Mouse (Mus musculus) effector memory CD4-positive, alpha-beta T cell, adult 7 months (primary cell): ENCODE data around the gene Zfp593. TPM values are rescaled to one million over a fixed set of nuclear protein-coding genes. Genes with fewer than 3 reads are reported as not detected.

Experiments used
- polyA plus RNA-seq: library from polyadenylated mRNA; unstranded; fragments of 100-300 nt; shearing (Covaris generic); gene quantifications from one replicate; pipeline ENCODE4 v1.2.1, GENCODE M21; 2017

Gene Zfp593
- polyA plus RNA-seq: 27.2 TPM

DNA sequence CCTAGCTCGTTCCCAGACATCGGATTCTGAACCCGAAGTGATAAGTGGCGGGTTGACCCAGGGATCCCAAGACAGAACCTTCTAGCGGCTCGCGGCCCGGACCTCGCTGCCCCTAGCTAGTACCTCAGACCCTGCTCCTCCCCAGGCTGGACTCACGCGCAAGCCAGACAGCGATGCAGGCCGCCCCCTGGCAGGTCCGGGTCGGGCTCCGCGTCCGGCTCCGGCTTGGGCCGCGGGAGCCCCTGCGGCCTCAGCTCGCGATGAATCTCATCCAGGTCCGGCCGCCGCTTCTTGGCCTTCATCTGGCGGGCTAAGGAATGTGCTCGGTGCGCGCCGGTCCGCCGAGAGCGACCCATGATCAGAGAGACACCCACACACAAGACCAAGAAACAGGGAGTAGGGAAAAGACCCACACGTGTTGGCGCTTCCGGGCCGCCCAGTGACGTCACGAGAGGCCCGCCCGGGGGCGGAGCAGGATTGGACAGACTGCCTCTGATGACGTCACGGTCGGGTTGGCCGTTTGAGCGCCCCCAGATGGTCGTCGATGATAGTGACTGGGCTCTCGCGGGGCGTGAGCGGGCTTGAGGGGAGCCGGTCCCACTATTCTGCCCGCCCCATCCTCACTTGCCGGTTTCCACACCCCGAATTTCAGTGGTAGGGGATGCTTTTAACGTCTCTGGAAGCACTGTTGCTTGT, at the start of gene Zfp593:
Gene Zfp593, minus strand, starts transcription at position 445 of the 696 bp plus-strand sequence.

DNA sequence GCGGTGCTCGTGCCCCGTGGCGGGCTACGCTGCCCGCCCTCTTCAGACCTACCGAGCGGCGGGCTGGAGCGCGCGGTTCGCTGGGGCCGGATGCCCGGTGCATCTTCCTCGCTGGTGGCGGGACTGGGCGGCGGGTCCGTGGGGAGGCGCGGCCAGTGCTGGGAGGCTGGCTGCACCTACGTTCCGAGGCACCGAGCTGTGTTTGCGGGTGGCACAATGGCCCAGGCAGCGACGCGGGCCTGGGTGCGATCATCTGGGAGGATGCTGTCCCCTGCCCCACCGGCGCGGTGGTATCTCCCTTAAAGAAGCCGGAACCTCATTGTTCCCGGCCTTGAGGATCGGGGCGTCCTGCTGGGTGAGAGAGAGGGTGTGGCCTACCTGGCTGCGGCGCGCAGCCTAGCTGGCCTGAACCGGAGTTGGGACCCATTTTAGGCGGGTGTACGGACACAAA, 42.2 kb upstream of the Zfp593 start, which contains the start of gene Pdik1l:
Gene Pdik1l, minus strand, starts transcription at position 321 of the 451 bp plus-strand sequence.

DNA sequence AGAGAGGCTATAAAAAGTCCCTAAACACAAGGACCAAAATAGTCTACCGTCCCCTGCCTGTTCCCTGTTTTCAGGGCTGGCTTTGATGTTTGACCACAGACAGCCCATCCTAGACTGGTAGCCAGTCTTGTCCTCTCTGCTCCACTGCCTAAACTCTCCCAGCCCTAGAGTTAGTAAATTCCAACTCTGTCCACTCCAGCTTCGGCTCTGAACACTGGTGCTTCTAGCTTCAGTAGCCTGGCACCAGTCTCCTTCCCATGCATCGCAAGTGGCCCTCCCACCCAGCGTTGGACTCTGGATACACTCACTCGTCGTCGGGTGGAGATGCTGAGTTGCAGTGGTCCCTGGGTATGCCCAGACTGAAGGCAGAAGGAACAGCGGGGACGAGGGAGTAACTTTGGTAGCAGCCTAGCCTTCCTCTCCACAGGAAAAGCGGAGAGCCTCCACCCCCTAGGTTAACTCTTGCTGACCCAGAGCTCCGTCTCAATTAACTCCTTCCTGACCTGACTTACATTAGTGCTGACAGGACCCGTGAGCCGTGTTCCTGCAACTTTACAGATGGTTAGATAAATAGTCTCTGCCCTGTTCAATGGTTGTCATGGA, 8.4 kb upstream of the Zfp593 start, which contains the start of gene Grrp1:
Gene Grrp1, minus strand, starts transcription at position 385 of the 603 bp plus-strand sequence.

DNA sequence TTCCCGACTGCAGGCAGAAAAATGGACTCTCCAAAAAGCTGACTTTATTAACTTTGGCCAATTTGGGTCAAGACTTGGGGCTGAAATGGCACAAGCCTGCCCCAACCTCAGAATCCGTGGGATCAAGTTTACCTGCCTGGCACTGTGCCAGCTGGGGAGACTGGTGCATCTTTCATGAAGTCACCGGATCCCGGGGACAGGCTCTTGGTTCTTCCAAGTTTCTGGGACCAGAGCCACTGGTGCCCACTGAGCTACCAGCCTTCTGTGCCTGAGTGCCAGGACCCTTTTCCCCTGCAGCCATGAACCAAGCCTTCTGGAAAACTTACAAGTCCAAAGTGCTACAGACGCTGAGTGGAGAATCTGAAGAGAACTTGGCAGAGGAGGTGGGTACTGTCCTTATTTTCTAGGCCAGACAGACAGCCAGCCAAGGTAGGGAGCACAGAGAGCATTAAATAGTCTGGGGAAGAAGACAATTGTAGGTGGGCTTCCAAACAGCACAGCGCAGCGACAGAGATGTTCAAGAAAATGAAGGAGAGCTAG, 1.4 kb upstream of the Zfp593 start, which contains the start of gene Gm30191:
Gene Gm30191, plus strand, starts transcription at position 217 of the 540 bp plus-strand sequence.

DNA sequence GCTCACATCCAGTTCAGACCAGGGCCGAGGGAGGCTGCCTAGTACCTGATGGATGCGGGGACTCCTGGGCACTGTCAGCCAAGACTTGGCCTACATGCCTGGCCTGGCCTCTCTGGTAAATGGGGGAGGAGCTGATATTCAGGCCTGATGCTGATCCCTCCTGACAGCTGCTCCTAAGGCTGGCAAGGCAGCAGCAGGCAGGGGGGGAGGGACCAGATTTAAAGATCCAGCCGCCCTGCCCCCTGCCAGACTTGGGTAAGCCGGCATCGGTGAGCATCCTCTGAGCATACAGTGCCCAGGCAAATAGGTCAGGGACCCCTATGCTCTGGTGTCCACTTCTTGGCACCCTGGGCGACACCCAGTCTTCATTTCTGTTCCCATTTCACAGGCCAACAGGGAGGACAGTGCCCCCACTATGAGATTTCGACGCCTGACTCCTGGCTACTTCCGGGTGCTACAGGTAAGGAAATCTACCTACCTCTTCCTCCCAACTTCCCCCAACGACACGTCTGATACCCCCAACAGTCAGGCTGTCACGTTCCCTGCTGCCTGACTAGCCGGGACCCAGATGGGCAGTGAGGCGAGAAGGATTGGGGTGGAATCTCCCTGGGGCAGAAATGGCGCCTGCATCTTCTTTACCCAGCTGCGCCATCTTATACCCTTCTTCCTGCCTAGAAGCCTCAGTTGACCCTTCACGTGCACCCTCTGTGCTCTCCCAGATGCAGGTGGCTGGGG, 1.7 kb downstream of the Zfp593 start, which contains the start of gene E130218I03Rik:
Gene E130218I03Rik, plus strand, starts transcription at position 147 of the 735 bp plus-strand sequence.

DNA sequence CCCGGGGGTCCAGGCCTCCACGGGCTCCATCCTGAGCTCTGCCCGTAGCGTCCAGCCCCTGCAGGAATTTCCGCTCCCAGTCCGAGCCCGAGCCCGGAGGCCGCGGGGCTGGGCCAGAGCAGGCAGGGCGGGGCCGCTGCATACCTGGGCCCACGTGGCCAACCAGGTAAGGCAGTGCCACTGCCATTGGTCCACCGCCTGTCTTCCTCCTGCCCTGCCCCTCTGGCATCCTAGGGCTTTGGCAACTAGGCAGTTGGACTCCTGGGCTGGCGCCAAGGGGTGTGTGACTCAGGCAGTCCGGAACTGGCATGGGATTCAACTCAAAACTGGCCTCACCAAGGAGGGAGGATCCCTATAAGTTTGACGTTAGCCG, 7.1 kb downstream of the Zfp593 start, which contains the start of gene Cnksr1:
Gene Cnksr1, minus strand, starts transcription at position 121 of the 373 bp plus-strand sequence.

DNA sequence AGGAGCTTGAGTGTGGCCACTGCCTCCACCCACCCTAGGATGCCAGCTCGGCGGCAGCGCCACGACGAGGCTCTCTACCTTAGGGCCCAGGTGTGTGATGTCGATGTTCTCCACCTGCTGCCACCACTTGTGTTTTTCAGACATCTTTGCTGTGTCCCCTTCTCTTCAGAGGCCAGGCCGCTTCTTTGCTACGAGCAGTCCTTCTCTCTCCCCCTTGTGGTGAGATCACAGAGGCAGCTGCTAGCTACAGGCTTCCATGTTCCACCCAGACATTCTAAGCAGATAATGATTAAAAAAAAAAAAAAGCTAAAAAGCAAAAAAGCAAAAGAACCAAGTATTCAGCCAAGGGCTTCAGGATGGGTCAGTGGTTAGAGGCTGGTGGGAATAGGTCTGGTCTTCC, 18.2 kb downstream of the Zfp593 start, which contains the start of gene Catsper4:
Gene Catsper4, minus strand, starts transcription at position 190 of the 400 bp plus-strand sequence.

DNA sequence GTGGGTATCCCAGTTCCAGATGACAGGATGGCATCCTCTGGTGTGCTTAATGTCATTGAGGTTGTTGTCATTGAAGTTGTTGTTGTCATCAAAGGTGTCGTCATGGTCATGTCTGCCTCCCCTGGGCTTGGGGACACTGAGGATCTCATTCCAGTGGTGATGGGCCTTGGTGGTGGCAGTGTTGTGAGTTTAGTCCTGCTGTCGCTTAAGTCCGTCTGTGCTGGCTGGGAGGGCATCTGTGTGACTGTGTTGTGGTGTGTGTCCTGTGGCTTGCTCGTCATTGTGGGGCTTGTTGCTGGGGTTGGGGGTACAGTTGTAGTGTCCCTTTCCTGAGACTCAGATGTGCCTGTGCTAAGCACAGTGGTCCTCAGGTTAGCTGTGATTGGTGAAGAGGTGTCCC, 42.5 kb downstream of the Zfp593 start, which contains the start of gene Gm7534:
Gene Gm7534, minus strand, starts transcription at position 101 of the 400 bp plus-strand sequence.

Other genes with a start within 250 kb of the Zfp593 start
- gene Dhdds, start 244.7 kb downstream of the Zfp593 start, polyA plus RNA-seq: 23.7 TPM
- not detected for gene Lin28a, start 226.8 kb downstream of the Zfp593 start, polyA plus RNA-seq
- gene Zfp683, start 191.8 kb downstream of the Zfp593 start, polyA plus RNA-seq: 3.5 TPM
- 12.9 TPM for gene Crybg2, start 184.8 kb downstream of the Zfp593 start, polyA plus RNA-seq
- gene Cd52, start 150.5 kb downstream of the Zfp593 start, polyA plus RNA-seq: 2,277 TPM
- gene Ubxn11, start 143.0 kb downstream of the Zfp593 start, polyA plus RNA-seq: 35.9 TPM
- 1,134 TPM for gene Sh3bgrl3, start 116.8 kb downstream of the Zfp593 start, polyA plus RNA-seq
- gene Cep85, start 58.5 kb downstream of the Zfp593 start, polyA plus RNA-seq: 63.6 TPM
- gene Gm7534, start 42.6 kb downstream of the Zfp593 start, polyA plus RNA-seq: not detected
- gene Catsper4, start 18.2 kb downstream of the Zfp593 start, polyA plus RNA-seq: not detected
- gene Cnksr1, start 7.2 kb downstream of the Zfp593 start, polyA plus RNA-seq: not detected
- 5.1 TPM for gene E130218I03Rik, start 1.9 kb downstream of the Zfp593 start, polyA plus RNA-seq
- not detected for gene Gm30191, start 1.3 kb upstream of the Zfp593 start, polyA plus RNA-seq
- not detected for gene Grrp1, start 8.5 kb upstream of the Zfp593 start, polyA plus RNA-seq
- 7.2 TPM for gene Pdik1l, start 42.3 kb upstream of the Zfp593 start, polyA plus RNA-seq
- not detected for gene Trim63, start 69.5 kb upstream of the Zfp593 start, polyA plus RNA-seq
- not detected for gene Slc30a2, start 97.6 kb upstream of the Zfp593 start, polyA plus RNA-seq
- 0.33 TPM for gene Extl1, start 138.3 kb upstream of the Zfp593 start, polyA plus RNA-seq
- gene Pafah2, start 150.7 kb upstream of the Zfp593 start, polyA plus RNA-seq: 1.0 TPM
- 26.9 TPM for gene Stmn1, start 222.7 kb upstream of the Zfp593 start, polyA plus RNA-seq